Mouse (Mus musculus) CD4-positive, CD25-positive, alpha-beta regulatory T cell (primary cell): Measurements from ENCODE around the gene Olfr782. TPM values are rescaled to one million over a fixed set of nuclear protein-coding genes. Genes with fewer than 3 reads are reported as not detected.

ENCODE experiments used
- polyA plus RNA-seq: library from polyadenylated mRNA; unstranded; fragments of 100-300 nt; shearing (Covaris generic); gene quantifications from one replicate; pipeline ENCODE4 v1.2.1, GENCODE M21; 2017

Olfr782 gene
- not detected for polyA plus RNA-seq

GRCm38 (mm10) chr10:129348550-129348949 lies at the start of gene Olfr782:
Gene Olfr782 (plus strand): TSS chr10:129348850.

GRCm38 (mm10) chr10:129317817-129318216 lies 30.8 kb upstream of the Olfr782 start, which contains the start of gene Olfr780:
Gene Olfr780 (plus strand): TSS chr10:129318117.

GRCm38 (mm10) chr10:129328554-129328953 lies 20.1 kb upstream of the Olfr782 start, which contains the start of gene Olfr781:
Gene Olfr781 (plus strand): TSS chr10:129328854.

GRCm38 (mm10) chr10:129383783-129384182 lies 35.1 kb downstream of the Olfr782 start, which contains the start of gene Olfr784:
Gene Olfr784 (plus strand): TSS chr10:129384083.

Other genes with a start within 250 kb of the Olfr782 start
- not detected for gene Olfr768, start 249.5 kb upstream of the Olfr782 start, polyA plus RNA-seq
- 0.04 TPM for gene Olfr769, start 231.0 kb upstream of the Olfr782 start, polyA plus RNA-seq
- not detected for gene Olfr770, start 209.9 kb upstream of the Olfr782 start, polyA plus RNA-seq
- gene Olfr771, start 184.1 kb upstream of the Olfr782 start, polyA plus RNA-seq, result not detected
- not detected for gene Olfr772, start 170.9 kb upstream of the Olfr782 start, polyA plus RNA-seq
- gene Olfr773, start 161.4 kb upstream of the Olfr782 start, polyA plus RNA-seq, result not detected
- not detected for gene Olfr774, start 112.6 kb upstream of the Olfr782 start, polyA plus RNA-seq
- gene Olfr775, start 100.4 kb upstream of the Olfr782 start, polyA plus RNA-seq, result not detected
- not detected for gene Olfr776, start 89.7 kb upstream of the Olfr782 start, polyA plus RNA-seq
- not detected for gene Olfr777, start 77.4 kb upstream of the Olfr782 start, polyA plus RNA-seq
- gene Olfr780, start 30.7 kb upstream of the Olfr782 start, polyA plus RNA-seq, result not detected
- gene Olfr781, start 20.0 kb upstream of the Olfr782 start, polyA plus RNA-seq, result not detected
- gene Olfr784, start 35.2 kb downstream of the Olfr782 start, polyA plus RNA-seq, result 0.07 TPM
- gene Olfr785, start 56.6 kb downstream of the Olfr782 start, polyA plus RNA-seq, result not detected
- gene Olfr786, start 78.5 kb downstream of the Olfr782 start, polyA plus RNA-seq, result not detected
- 0.16 TPM for gene Olfr787, start 113.0 kb downstream of the Olfr782 start, polyA plus RNA-seq
- gene Olfr788, start 122.1 kb downstream of the Olfr782 start, polyA plus RNA-seq, result not detected
- gene Olfr789, start 135.9 kb downstream of the Olfr782 start, polyA plus RNA-seq, result not detected
- gene Olfr790, start 149.6 kb downstream of the Olfr782 start, polyA plus RNA-seq, result not detected
- not detected for gene Olfr791, start 172.9 kb downstream of the Olfr782 start, polyA plus RNA-seq
- gene Olfr792, start 190.3 kb downstream of the Olfr782 start, polyA plus RNA-seq, result not detected
- not detected for gene Olfr794, start 218.8 kb downstream of the Olfr782 start, polyA plus RNA-seq